Mouse (Mus musculus) stomach, embryonic 16.5 days (tissue): Measurements from ENCODE around the gene Il17rd. TPM values are rescaled to one million over a fixed set of nuclear protein-coding genes. Genes with fewer than 3 reads are reported as not detected.

ENCODE experiments used
- ATAC-seq: fragments of 200-750 bp; cut with Nextera tagmentation; 2 replicates; pipeline ENCODE4 v1.8.0; 2017; ENCODE audit warnings: moderate number of reproducible peaks, moderate TSS enrichment; ENCODE audit not compliant: insufficient read depth, low FRiP score
- H3K27ac ChIP-seq: fragments of 300-500 bp; sonication (generic); 2 replicates; pipeline ENCODE4 v1.5.1; 2014; ENCODE audit warnings: low read length
- H3K27me3 ChIP-seq: fragments of 300-500 bp; sonication (generic); 2 replicates; pipeline ENCODE4 v1.6.1; 2014; ENCODE audit warnings: low read length, control low read depth, mixed read lengths; ENCODE audit not compliant: control insufficient read depth, insufficient read depth
- H3K36me3 ChIP-seq: fragments of 300-500 bp; sonication (generic); 2 replicates; pipeline ENCODE4 v1.6.1; 2014; ENCODE audit warnings: low read length; ENCODE audit not compliant: control insufficient read depth, insufficient read depth
- H3K4me1 ChIP-seq: fragments of 300-500 bp; sonication (generic); 2 replicates; pipeline ENCODE4 v1.6.1; 2014; ENCODE audit warnings: low read length, control low read depth, mixed read lengths; ENCODE audit not compliant: control insufficient read depth, insufficient read depth
- H3K4me2 ChIP-seq: fragments of 300-500 bp; sonication (generic); 2 replicates; pipeline ENCODE4 v1.6.1; 2014; ENCODE audit warnings: low read depth, low read length, mixed read lengths
- H3K4me3 ChIP-seq: fragments of 300-500 bp; sonication (generic); replicated peaks from 2 replicates; pipeline ENCODE4 v1.5.1; 2014; ENCODE audit warnings: mild to moderate bottlenecking, low read length
- H3K9ac ChIP-seq: fragments of 300-500 bp; sonication (generic); 2 replicates; pipeline ENCODE4 v1.6.1; 2014; ENCODE audit warnings: low read length
- H3K9me3 ChIP-seq: fragments of 300-500 bp; sonication (generic); replicated peaks from 2 replicates; pipeline ENCODE4 v1.6.1; 2016; ENCODE audit warnings: low read length, control low read depth; ENCODE audit not compliant: control insufficient read depth
- WGBS: fragments of 180-500 bp; shearing (Covaris S2); extraction: QIAGEN DNeasy Blood & Tissue Kit; methylation state at CpG from one replicate; pipeline ENCODE4 v1.1.7; 2014; 5-methylcytosine and 5-hydroxymethylcytosine counted together
- polyA plus RNA-seq: library from polyadenylated mRNA; unstranded; fragments of >200 nt; fragmentation: Nextera tagmentation; extraction: Ambion mirVana; gene quantifications from 2 replicates; pipeline ENCODE4 v1.2.1, GENCODE M21; 2015

Gene Il17rd
- 2.5 and 2.7 TPM in 2 replicates for polyA plus RNA-seq

GRCm38 (mm10) chr14:27038783-27039182 is at the start of gene Il17rd:
TSS of gene Il17rd (plus strand) at chr14:27038941.
- Histone ChIP-seq H3K4me1 (peaks cover 17% of the 10 kb centered on the region), H3K27ac (peak within 1 kb of the TSS; percentile 76), H3K9ac (peak within 1 kb of the TSS; percentile 86), H3K9me3 (no peaks in the 10 kb centered on the region), H3K4me3 (peak within 1 kb of the TSS; percentile 94), H3K27me3 (no peaks in the 10 kb centered on the region), H3K36me3 (no peaks in the 10 kb centered on the region), H3K4me2 (peak within 1 kb of the TSS; percentile 83)
- ATAC-seq: peak; percentile 95
- 0% methylated on average over 28 of the region's 29 CpGs for WGBS

DNA sequence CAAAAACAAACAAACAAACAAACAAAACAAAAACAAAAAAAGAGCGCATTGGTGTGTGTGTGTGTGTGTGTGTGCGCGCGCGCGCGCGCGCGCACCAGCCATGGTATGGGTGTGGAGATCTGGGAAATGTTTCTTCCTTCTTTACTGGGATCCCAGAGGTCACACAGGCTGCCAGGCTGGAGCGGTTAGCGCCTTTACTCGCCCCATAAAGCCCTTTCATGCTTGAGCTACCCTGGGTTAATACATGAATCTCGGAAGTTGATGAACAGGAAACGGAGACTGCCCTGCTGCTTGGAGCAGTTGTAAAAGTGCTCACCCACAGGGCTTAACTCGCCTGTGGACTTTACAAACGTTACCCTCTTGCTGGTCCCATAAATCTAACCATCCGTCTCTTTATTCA is 47.1 kb upstream of the Il17rd start:
- H3K27me3 ChIP-seq: no peaks in the 10 kb centered on the region
- no peak overlapping the region for H3K27ac ChIP-seq
- no peaks in the 10 kb centered on the region for H3K9me3 ChIP-seq
- H3K36me3 ChIP-seq: no peaks in the 10 kb centered on the region
- no peak for ATAC-seq
- no peak overlapping the region for H3K4me2 ChIP-seq
- H3K9ac ChIP-seq: no peak overlapping the region
- H3K4me3 ChIP-seq: no peak overlapping the region
- 78% methylated on average over 18 of the region's 18 CpGs for WGBS
- peaks cover 5% of the 10 kb centered on the region for H3K4me1 ChIP-seq

GRCm38 (mm10) chr14:26993427-26993826 is 45.3 kb upstream of the Il17rd start:
- Histone ChIP-seq H3K27me3 (no peaks in the 10 kb centered on the region), H3K4me3 (no peak overlapping the region), H3K4me1 (peaks cover 5% of the 10 kb centered on the region), H3K36me3 (no peaks in the 10 kb centered on the region), H3K9me3 (no peaks in the 10 kb centered on the region), H3K9ac (no peak overlapping the region), H3K27ac (no peak overlapping the region), H3K4me2 (no peak overlapping the region)
- WGBS: 48% methylated on average over 3 of the region's 3 CpGs
- no peak for ATAC-seq

DNA sequence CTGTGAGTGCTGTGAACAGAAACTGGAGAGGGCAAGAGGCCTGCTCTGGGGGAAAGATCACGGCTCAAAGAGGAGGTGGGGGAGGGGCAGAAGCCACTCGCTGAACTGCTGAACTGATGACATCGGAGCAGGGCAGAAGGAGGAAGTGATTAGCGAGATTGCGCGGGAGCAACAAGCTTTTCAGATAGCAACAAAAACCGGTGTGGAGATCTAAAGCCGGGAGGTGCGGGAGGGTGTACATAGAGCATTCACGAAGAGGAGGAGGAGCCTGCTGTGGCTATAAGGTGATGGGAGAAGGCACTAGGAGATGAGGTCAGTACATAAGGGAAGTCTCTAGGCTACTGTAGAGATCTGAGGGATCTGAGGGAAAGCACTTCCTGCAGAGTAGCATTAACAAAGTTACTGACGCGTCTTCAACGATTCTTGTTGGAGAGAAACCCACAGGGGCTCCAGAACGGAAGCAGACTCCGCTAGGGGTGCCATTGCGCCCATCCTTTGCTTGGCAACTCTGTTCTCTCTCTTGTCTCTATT is 44.5 kb upstream of the Il17rd start, which contains the start of gene Hesx1:
TSS of gene Hesx1 (plus strand) at position 206 of the 531 bp plus-strand sequence.
- H3K36me3 ChIP-seq: no peaks in the 10 kb centered on the region
- peak within 1 kb of the TSS; percentile 43 for H3K4me3 ChIP-seq
- peak within 1 kb of the TSS; percentile 61 for H3K4me2 ChIP-seq
- WGBS: 7% methylated on average over 16 of the region's 16 CpGs
- H3K4me1 ChIP-seq: peaks cover 5% of the 10 kb centered on the region
- peak within 1 kb of the TSS; percentile 49 for H3K9ac ChIP-seq
- ATAC-seq: peak; percentile 69; the same call in 1 of the 2 replicates
- H3K9me3 ChIP-seq: no peaks in the 10 kb centered on the region
- H3K27me3 ChIP-seq: no peaks in the 10 kb centered on the region
- H3K27ac ChIP-seq: 0 out of 2 replicates have a peak within 1 kb of the TSS, but pooled peaks have one; percentile 23

DNA sequence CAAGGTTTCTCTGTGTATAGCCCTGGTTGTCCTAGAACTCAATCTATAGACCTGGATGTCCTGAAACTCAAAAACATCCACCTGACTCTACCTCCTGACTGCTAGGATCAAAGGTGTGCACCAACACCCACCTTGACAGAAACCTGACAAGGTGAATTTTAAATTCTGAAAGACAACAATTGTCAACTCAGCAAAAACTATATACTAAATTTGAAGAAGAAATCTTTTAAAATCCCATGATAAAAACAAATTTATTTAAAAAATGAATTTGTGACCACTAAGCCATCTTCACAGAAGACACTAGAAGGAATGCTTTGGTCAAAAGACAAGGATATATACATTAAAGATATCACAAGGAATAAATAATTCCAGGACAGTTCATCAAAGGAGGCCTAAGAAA is 42.5 kb upstream of the Il17rd start:
- H3K4me2 ChIP-seq: no peak overlapping the region
- H3K27me3 ChIP-seq: no peaks in the 10 kb centered on the region
- peaks cover 5% of the 10 kb centered on the region for H3K4me1 ChIP-seq
- no peak overlapping the region for H3K4me3 ChIP-seq
- H3K27ac ChIP-seq: no peak overlapping the region
- H3K9me3 ChIP-seq: no peaks in the 10 kb centered on the region
- no peak overlapping the region for H3K9ac ChIP-seq
- H3K36me3 ChIP-seq: no peaks in the 10 kb centered on the region
- ATAC-seq: no peak

GRCm38 (mm10) chr14:27000386-27000785 is 38.4 kb upstream of the Il17rd start:
- WGBS: 8% methylated on average over 11 of the region's 11 CpGs
- Histone ChIP-seq H3K4me3 (no peak overlapping the region), H3K4me2 (peak overlapping the region; percentile 9; the same call in 1 of the 2 replicates)

GRCm38 (mm10) chr14:27004906-27005305 is 33.8 kb upstream of the Il17rd start:
- WGBS: 61% methylated on average over 7 of the region's 7 CpGs
- Histone ChIP-seq H3K9me3 (no peaks in the 10 kb centered on the region), H3K4me1 (no peaks in the 10 kb centered on the region), H3K36me3 (no peaks in the 10 kb centered on the region), H3K4me2 (no peak overlapping the region), H3K9ac (no peak overlapping the region), H3K4me3 (no peak overlapping the region), H3K27ac (no peak overlapping the region), H3K27me3 (no peaks in the 10 kb centered on the region)
- no peak for ATAC-seq

More at GRCm38 (mm10) chr14:27000386-27000785, 38.4 kb upstream of the Il17rd start:
- no peaks in the 10 kb centered on the region for H3K36me3 ChIP-seq
- H3K9me3 ChIP-seq: no peaks in the 10 kb centered on the region
- no peaks in the 10 kb centered on the region for H3K4me1 ChIP-seq
- no peaks in the 10 kb centered on the region for H3K27me3 ChIP-seq
- no peak overlapping the region for H3K27ac ChIP-seq
- H3K9ac ChIP-seq: no peak overlapping the region
- no peak for ATAC-seq

GRCm38 (mm10) chr14:27005937-27006336 is 32.8 kb upstream of the Il17rd start:
- Histone ChIP-seq H3K9ac (no peak overlapping the region), H3K4me2 (no peak overlapping the region), H3K4me3 (no peak overlapping the region), H3K36me3 (no peaks in the 10 kb centered on the region), H3K27ac (no peak overlapping the region), H3K9me3 (no peaks in the 10 kb centered on the region), H3K4me1 (no peaks in the 10 kb centered on the region), H3K27me3 (no peaks in the 10 kb centered on the region)
- no peak for ATAC-seq
- 41% methylated on average over 6 of the region's 6 CpGs for WGBS

DNA sequence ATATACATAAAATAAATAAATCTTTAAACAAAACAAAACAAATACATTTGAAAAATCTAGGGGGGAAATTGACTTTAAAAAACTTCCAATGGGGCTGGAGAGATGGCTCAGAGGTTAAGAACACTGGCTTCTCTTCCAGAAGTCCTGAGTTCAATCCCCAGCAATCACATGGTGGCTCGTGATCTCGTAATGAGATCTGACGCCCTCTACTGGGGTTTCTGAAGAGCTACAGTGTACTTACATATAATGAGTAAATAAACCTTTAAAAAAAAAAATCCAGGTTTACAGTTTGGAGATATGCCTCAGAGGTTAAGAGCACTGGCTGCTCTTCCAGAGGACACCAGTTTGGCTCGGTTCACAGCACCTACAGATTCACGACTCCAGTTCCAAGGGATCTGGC is 27.2 kb upstream of the Il17rd start:
- no peak overlapping the region for H3K27ac ChIP-seq
- no peak overlapping the region for H3K4me2 ChIP-seq
- no peaks in the 10 kb centered on the region for H3K9me3 ChIP-seq
- no peaks in the 10 kb centered on the region for H3K27me3 ChIP-seq
- no peak overlapping the region for H3K9ac ChIP-seq
- H3K4me3 ChIP-seq: no peak overlapping the region
- ATAC-seq: no peak
- H3K36me3 ChIP-seq: no peaks in the 10 kb centered on the region
- no peaks in the 10 kb centered on the region for H3K4me1 ChIP-seq
- WGBS: 74% methylated on average over 5 of the region's 5 CpGs
